ENCODE assay signal across 9 mouse cellular contexts in genomic region chr13:94177148-94177547, GRCm38 (mm10).
DNase-seq lines count a peak whose midpoint lies in the region; ATAC-seq lines count a peak whose summit lies in the region.
"Had no signal": no experiment of that assay in that cellular context is flagged by ENCODE, and none has a peak within 500 bp of the region (broad histone marks: within the 10 kb centered on the region; RNA-seq: fewer than 3 reads in every experiment).

No protein-coding gene starts in this region.

- no peaks in the 10 kb centered on the region for H3K36me3 ChIP-seq in hindbrain, embryonic 10.5 days
- no peaks in the 10 kb centered on the region for H3K36me3 ChIP-seq in hindbrain, embryonic 13.5 days
- H3K36me3 ChIP-seq: embryonic facial prominence, embryonic 15.5 days had no signal

- H3K9me3 ChIP-seq in hindbrain, embryonic 10.5 days: no peaks in the 10 kb centered on the region
- H3K9me3 ChIP-seq in hindbrain, embryonic 13.5 days: no peaks in the 10 kb centered on the region
- H3K9me3 ChIP-seq: embryonic facial prominence, embryonic 15.5 days had no signal

- DNase-seq in hindbrain, embryonic 10.5 days (ENCODE audit: low spot score): peak; percentile 27
- DNase-seq in ES-CJ7 (ENCODE audit: low read depth, low spot score): peak; percentile 47
- peak; percentile 61 for DNase-seq in c-Kit-positive CD71-positive TER-119-negative erythroid progenitor cells, embryonic 14.5 days (ENCODE audit: low read depth)
- DNase-seq in layer of hippocampus, postnatal 10 days (ENCODE audit: low spot score in 2 of 2): peak; percentile 59 to 60
- peak; percentile 67 for DNase-seq in retina, postnatal 1 day
- DNase-seq in ovary, postnatal 36 days (ENCODE audit: low spot score): no peak
- DNase-seq in MN1 (ENCODE audit: low spot score): no peak

- 51% methylated on average over 7 of the region's 7 CpGs for WGBS in hindbrain, embryonic 10.5 days
- 68% methylated on average over 7 of the region's 7 CpGs for WGBS in hindbrain, embryonic 13.5 days

- peaks cover 55% of the 10 kb centered on the region for H3K4me1 ChIP-seq in hindbrain, embryonic 10.5 days (replicated peaks)
- H3K4me1 ChIP-seq in hindbrain, embryonic 13.5 days (replicated peaks): peaks cover 42% of the 10 kb centered on the region

- ATAC-seq in hindbrain, embryonic 13.5 days (ENCODE audit: low FRiP score): no peak

- H3K27me3 ChIP-seq in hindbrain, embryonic 10.5 days (ENCODE audit: insufficient read depth, poor library complexity, severe bottlenecking): peaks cover 48% of the 10 kb centered on the region
- peaks cover 32% of the 10 kb centered on the region for H3K27me3 ChIP-seq in hindbrain, embryonic 13.5 days
- H3K27me3 ChIP-seq: embryonic facial prominence, embryonic 15.5 days had no signal

- H3K9ac ChIP-seq in hindbrain, embryonic 13.5 days: no peak overlapping the region
- H3K9ac ChIP-seq: embryonic facial prominence, embryonic 15.5 days had no signal

- H3K4me2 ChIP-seq in hindbrain, embryonic 13.5 days: no peak overlapping the region
- H3K4me2 ChIP-seq: embryonic facial prominence, embryonic 15.5 days had no signal

- no peak overlapping the region for H3K27ac ChIP-seq in hindbrain, embryonic 10.5 days
- H3K27ac ChIP-seq in hindbrain, embryonic 13.5 days: no peak overlapping the region

- no peak overlapping the region for H3K4me3 ChIP-seq in hindbrain, embryonic 10.5 days
- H3K4me3 ChIP-seq in hindbrain, embryonic 13.5 days: no peak overlapping the region

Comparison
In these comparisons a context has a peak if more than half of its experiments do, and no peak if none do; other contexts are left out.
1. DNase-seq: peak in hindbrain, embryonic 10.5 days (single experiment), ES-CJ7 (single experiment), c-Kit-positive CD71-positive TER-119-negative erythroid progenitor cells, embryonic 14.5 days (single experiment), layer of hippocampus, postnatal 10 days (2 of 2) and retina, postnatal 1 day (single experiment); none in ovary, postnatal 36 days (single experiment) and MN1 (single experiment).